Mouse (Mus musculus) embryonic fibroblast, embryonic 13.5 days (primary cell): ENCODE measurements around the gene Csnk1d.

ENCODE experiments used
- CTCF ChIP-seq: IDR thresholded peaks from 2 replicates; pipeline ENCODE4 v1.5.1; 2011; ENCODE audit warnings: mild to moderate bottlenecking, control low read depth, low read length, moderate library complexity, borderline replicate concordance; ENCODE audit not compliant: insufficient read depth
- POLR2A ChIP-seq: IDR thresholded peaks from 2 replicates; pipeline ENCODE4 v1.6.1; 2011; ENCODE audit warnings: low read depth, mild to moderate bottlenecking, control low read depth, low read length, moderate library complexity

GRCm38 (mm10) chr11:121033118-121033517 is 42.0 kb upstream of the Csnk1d start:
- TF ChIP-seq CTCF: no peak
- no peak for TF ChIP-seq POLR2A
